8 mouse cellular contexts compared by ENCODE assay signal in genomic region chr2:93791516-93792499, GRCm38 (mm10). TPM values are rescaled to one million over a fixed set of nuclear protein-coding genes. Genes with fewer than 3 reads are reported as not detected.
DNase-seq lines count a peak whose midpoint lies in the region; ATAC-seq lines count a peak whose summit lies in the region.

No protein-coding gene starts in this region.

- DNase-seq in cerebellum, postnatal 10 days: peak; percentile 93 to 95
- peak; percentile 82 to 87 for DNase-seq in kidney, adult 8-10 months
- DNase-seq in yolk sac, embryonic 10.5 days (ENCODE audit: low spot score): peak; percentile 81
- DNase-seq in MN1 (ENCODE audit: low spot score): no peak

- 61% methylated on average over 13 of the region's 13 CpGs for WGBS in neural tube, embryonic 13.5 days
- WGBS in neural tube, embryonic 15.5 days: 61% methylated on average over 13 of the region's 13 CpGs
- WGBS in heart, embryonic 11.5 days (ENCODE audit: insufficient replicate concordance): 41% methylated on average over 13 of the region's 13 CpGs
- 43% methylated on average over 13 of the region's 13 CpGs for WGBS in liver, embryonic 15.5 days (ENCODE audit: insufficient replicate concordance)

- peak; percentile 32; the same call in 1 of the 2 replicates for ATAC-seq in neural tube, embryonic 13.5 days (ENCODE audit: low read depth)
- ATAC-seq in neural tube, embryonic 15.5 days (ENCODE audit: low FRiP score): no peak
- ATAC-seq in heart, embryonic 11.5 days (replicated peaks; ENCODE audit: insufficient number of reproducible peaks, low FRiP score, low TSS enrichment): peak; percentile 77; the same call in 1 of the 2 replicates
- peak; percentile 78 for ATAC-seq in liver, embryonic 15.5 days (ENCODE audit: insufficient read depth)

- H3K36me3 ChIP-seq in neural tube, embryonic 13.5 days: peaks cover 62% of the 10 kb centered on the region
- H3K36me3 ChIP-seq in neural tube, embryonic 15.5 days: peaks cover 58% of the 10 kb centered on the region
- H3K36me3 ChIP-seq in heart, embryonic 11.5 days (ENCODE audit: control insufficient read depth, insufficient read depth, low read length): peaks cover 14% of the 10 kb centered on the region
- peaks cover 17% of the 10 kb centered on the region; the same call in 1 of the 2 replicates for H3K36me3 ChIP-seq in liver, embryonic 15.5 days (replicated peaks)

- no peak overlapping the region for H3K4me2 ChIP-seq in neural tube, embryonic 13.5 days
- no peak overlapping the region for H3K4me2 ChIP-seq in neural tube, embryonic 15.5 days
- no peak overlapping the region for H3K4me2 ChIP-seq in heart, embryonic 11.5 days
- no peak overlapping the region for H3K4me2 ChIP-seq in liver, embryonic 15.5 days

- no peak overlapping the region for H3K9ac ChIP-seq in neural tube, embryonic 13.5 days
- no peak overlapping the region for H3K9ac ChIP-seq in neural tube, embryonic 15.5 days (replicated peaks)
- 0 out of 2 replicates have a peak overlapping the region, but pooled peaks have one; percentile 23 for H3K9ac ChIP-seq in heart, embryonic 11.5 days (ENCODE audit: low read depth, low read length)
- H3K9ac ChIP-seq in liver, embryonic 15.5 days: no peak overlapping the region

- no peaks in the 10 kb centered on the region for H3K9me3 ChIP-seq in neural tube, embryonic 13.5 days
- H3K9me3 ChIP-seq in neural tube, embryonic 15.5 days (replicated peaks): no peaks in the 10 kb centered on the region
- H3K9me3 ChIP-seq in heart, embryonic 11.5 days (replicated peaks; ENCODE audit: control insufficient read depth, low read length): no peaks in the 10 kb centered on the region
- no peaks in the 10 kb centered on the region for H3K9me3 ChIP-seq in liver, embryonic 15.5 days (replicated peaks)

- no peaks in the 10 kb centered on the region for H3K27me3 ChIP-seq in neural tube, embryonic 13.5 days
- H3K27me3 ChIP-seq in neural tube, embryonic 15.5 days (replicated peaks): no peaks in the 10 kb centered on the region
- no peaks in the 10 kb centered on the region for H3K27me3 ChIP-seq in heart, embryonic 11.5 days (ENCODE audit: control insufficient read depth, insufficient read depth, low read length)
- H3K27me3 ChIP-seq in liver, embryonic 15.5 days: no peaks in the 10 kb centered on the region

- H3K27ac ChIP-seq in neural tube, embryonic 13.5 days (replicated peaks): no peak overlapping the region
- no peak overlapping the region; the same call in 1 of the 2 replicates for H3K27ac ChIP-seq in neural tube, embryonic 15.5 days (replicated peaks)
- H3K27ac ChIP-seq in heart, embryonic 11.5 days (ENCODE audit: low read depth, low read length): peak overlapping the region; percentile 42
- H3K27ac ChIP-seq in liver, embryonic 15.5 days (replicated peaks): no peak overlapping the region

- no peak overlapping the region for H3K4me3 ChIP-seq in neural tube, embryonic 13.5 days
- no peak overlapping the region for H3K4me3 ChIP-seq in neural tube, embryonic 15.5 days (replicated peaks)
- H3K4me3 ChIP-seq in heart, embryonic 11.5 days (ENCODE audit: low read depth, low read length): no peak overlapping the region
- H3K4me3 ChIP-seq in liver, embryonic 15.5 days (replicated peaks): no peak overlapping the region

- H3K4me1 ChIP-seq in neural tube, embryonic 13.5 days (replicated peaks): peaks cover 12% of the 10 kb centered on the region; the same call in 1 of the 2 replicates
- H3K4me1 ChIP-seq in neural tube, embryonic 15.5 days: peaks cover 5% of the 10 kb centered on the region
- H3K4me1 ChIP-seq in heart, embryonic 11.5 days (ENCODE audit: control insufficient read depth, insufficient read depth, low read length): peaks cover 3% of the 10 kb centered on the region; the same call in 1 of the 2 replicates
- H3K4me1 ChIP-seq in liver, embryonic 15.5 days (replicated peaks): 0 out of 2 replicates have a peak, but pooled peaks cover 7% of the 10 kb centered on the region

RNA-seq across cellular contexts. Expression of gene Ext2, which starts 30.6 kb away (rescaled TPM):
- polyA plus RNA-seq in neural tube, embryonic 13.5 days (2015; fragmentation: Nextera tagmentation; extraction: Ambion mirVana): 71.4 and 78.4 TPM in 2 replicates
- 69.7 and 77.0 TPM in 2 replicates for polyA plus RNA-seq in neural tube, embryonic 15.5 days (2015; fragmentation: Nextera tagmentation; extraction: Ambion mirVana)
- polyA plus RNA-seq in heart, embryonic 11.5 days (2014; fragmentation: Nextera tagmentation; extraction: Ambion mirVana): 60.3 and 75.6 TPM in 2 replicates
- polyA plus RNA-seq in liver, embryonic 15.5 days (2015; fragmentation: Nextera tagmentation; extraction: Ambion mirVana): 27.3 and 30.8 TPM in 2 replicates

RNA-seq across cellular contexts. Expression of gene Accs, which starts 57.9 kb away (rescaled TPM):
- 5.1 and 7.1 TPM in 2 replicates for polyA plus RNA-seq in neural tube, embryonic 13.5 days (2015; fragmentation: Nextera tagmentation; extraction: Ambion mirVana)
- polyA plus RNA-seq in neural tube, embryonic 15.5 days (2015; fragmentation: Nextera tagmentation; extraction: Ambion mirVana): 4.2 and 5.4 TPM in 2 replicates
- 6.6 and 7.7 TPM in 2 replicates for polyA plus RNA-seq in heart, embryonic 11.5 days (2014; fragmentation: Nextera tagmentation; extraction: Ambion mirVana)
- polyA plus RNA-seq in liver, embryonic 15.5 days (2015; fragmentation: Nextera tagmentation; extraction: Ambion mirVana): 1.1 and 1.5 TPM in 2 replicates
